Mouse (Mus musculus) myocyte (in vitro differentiated cells): Measurements from ENCODE around the gene Npy.

ENCODE experiments used
- TCF12 ChIP-seq: IDR thresholded peaks from one replicate; pipeline ENCODE4 v1.6.1; 2011; ENCODE audit warnings: mild to moderate bottlenecking, control low read depth; ENCODE audit not compliant: poor library complexity, insufficient read depth, severe bottlenecking
- USF1 ChIP-seq: IDR thresholded peaks from one replicate; pipeline ENCODE4 v1.6.1; 2011; ENCODE audit warnings: low read depth, mild to moderate bottlenecking, control low read depth, moderate library complexity

DNA sequence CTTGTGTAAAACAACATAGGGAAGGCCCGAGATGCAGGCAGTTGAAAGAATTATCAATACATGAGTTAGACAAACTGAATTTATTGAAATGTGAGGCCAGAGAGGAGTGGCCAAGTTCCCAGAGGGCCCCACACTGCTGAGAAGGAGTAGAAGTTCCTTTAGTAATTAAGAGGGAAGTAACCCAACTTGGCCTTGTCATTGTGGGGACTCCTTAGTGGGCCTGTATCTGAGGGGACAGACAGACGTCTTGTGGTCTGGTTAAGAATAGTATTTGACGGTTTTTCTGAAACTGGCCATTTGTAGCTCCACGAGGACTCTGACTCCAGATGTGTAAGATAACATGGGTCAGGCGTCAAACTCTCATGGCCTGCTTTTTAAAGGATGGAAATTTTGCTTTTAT lies 40.7 kb upstream of the Npy start:
- TF ChIP-seq TCF12: no peak
- TF ChIP-seq USF1: no peak
